Mouse (Mus musculus) inflammation-experienced regulatory T-cells (primary cell): ENCODE results near the gene Txlna. TPM values are rescaled to one million over a fixed set of nuclear protein-coding genes. Genes with fewer than 3 reads are reported as not detected.

Experiments used
- polyA plus RNA-seq, 2 experiments: library from polyadenylated mRNA; unstranded; fragments of 100-300 nt; shearing (Covaris generic); gene quantifications; one replicate each; pipeline ENCODE4 v1.2.1; 2017

Txlna gene
- polyA plus RNA-seq = 10 to 100 TPM; 59.2 to 70.3 TPM

DNA sequence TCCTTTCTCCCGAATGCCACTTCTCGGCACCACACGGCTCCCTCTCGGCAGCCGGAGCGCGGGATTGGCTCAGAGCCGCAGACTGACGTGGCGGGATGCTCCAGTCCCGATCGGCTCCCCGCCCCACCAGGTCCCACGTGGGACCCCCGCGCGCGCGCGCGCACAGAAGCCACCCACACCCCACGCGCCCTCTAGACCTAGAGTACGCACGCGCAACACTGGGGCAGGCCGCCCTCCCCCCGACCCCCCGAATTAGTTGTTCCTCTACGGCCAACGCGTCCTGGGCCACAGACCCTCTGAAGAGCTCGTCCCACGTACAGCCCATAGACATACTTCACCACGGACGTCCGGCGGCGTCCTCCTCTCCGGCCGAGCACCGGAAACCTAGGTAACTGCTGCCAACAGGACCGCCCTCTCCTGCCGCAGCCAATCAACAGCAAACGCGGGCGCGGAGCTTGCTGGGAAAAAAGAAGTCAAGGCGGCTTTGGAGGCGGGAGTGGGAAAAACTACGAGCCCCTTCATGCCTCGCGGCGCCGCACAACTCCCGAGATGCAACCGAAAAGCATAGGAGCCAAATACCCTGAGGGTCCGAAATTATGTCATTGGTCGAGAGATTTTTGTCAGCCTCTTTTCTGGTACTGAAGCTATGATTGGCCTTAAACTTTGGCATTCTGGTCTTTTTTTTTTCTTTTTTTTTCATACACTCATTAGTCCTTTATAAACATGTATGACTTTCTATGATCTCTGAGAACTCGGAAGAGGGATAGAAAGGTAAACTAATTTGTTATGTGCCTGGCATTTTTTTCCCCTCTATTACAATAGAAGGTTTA, at the start of gene Txlna:
TSS of gene Txlna (minus strand) at position 428 of the 830 bp plus-strand sequence.

DNA sequence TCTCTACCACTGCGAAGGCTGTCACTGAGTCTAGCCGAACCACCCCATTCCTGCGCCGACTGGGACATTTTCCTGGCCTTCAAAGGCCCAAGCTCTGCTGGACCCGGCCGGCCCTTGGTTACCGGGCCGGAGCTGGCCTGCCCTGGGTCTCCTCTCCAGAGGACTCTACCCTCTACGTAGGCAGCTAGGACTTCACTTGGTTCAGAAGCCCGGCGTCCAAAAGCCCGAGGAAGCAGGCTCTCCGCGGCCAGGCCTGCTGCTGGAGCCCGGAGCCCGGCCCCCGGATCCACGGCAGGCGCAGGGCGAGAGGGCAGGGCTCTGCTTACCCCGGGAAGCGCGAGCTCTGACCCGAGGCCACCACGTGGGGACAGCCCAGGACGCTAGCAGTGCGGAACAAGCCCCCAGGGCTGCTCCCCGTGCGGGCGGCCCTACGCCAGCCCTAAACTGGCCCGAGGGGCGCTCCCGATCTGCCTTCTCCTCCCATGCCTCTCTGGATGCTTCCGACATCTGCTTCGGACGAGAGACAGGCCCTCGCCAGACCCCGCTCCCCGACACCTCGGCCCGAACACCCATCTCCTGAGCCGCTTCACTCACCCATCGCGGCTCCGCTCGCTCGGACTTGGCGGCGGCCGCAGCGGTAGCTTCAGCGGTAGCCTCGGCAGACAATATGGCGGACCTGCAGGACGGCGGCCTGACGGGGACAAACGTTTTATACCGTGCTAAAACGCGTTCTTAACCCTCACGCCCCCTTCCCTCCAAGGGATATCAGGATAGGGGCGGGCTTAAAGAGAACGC, 31.4 kb upstream of the Txlna start, which contains the start of gene Kpna6:
TSS of gene Kpna6 (minus strand) at position 685 of the 795 bp plus-strand sequence.

DNA sequence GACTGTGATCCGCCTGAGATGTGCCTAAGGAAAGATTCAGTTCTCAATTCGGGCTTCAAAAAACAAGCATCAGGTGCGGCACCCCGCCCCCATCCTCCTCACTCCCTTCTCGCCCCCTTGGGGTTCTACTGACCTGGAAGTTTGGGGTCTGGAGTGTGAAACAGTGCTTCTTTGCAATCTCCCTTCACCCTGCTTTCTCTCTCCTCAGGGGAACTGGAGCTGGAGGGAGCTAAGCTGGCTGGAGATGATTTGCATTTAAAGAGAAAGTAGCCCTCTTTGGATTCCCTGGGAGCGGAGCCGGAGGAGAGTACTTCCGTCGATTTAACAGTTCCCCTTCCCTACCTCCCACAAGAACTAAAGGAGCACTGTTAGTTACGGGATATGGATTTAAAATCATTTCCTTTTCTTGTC, 17.2 kb downstream of the Txlna start, which contains the start of gene Ccdc28b:
TSS of gene Ccdc28b (minus strand) at position 267 of the 411 bp plus-strand sequence.

DNA sequence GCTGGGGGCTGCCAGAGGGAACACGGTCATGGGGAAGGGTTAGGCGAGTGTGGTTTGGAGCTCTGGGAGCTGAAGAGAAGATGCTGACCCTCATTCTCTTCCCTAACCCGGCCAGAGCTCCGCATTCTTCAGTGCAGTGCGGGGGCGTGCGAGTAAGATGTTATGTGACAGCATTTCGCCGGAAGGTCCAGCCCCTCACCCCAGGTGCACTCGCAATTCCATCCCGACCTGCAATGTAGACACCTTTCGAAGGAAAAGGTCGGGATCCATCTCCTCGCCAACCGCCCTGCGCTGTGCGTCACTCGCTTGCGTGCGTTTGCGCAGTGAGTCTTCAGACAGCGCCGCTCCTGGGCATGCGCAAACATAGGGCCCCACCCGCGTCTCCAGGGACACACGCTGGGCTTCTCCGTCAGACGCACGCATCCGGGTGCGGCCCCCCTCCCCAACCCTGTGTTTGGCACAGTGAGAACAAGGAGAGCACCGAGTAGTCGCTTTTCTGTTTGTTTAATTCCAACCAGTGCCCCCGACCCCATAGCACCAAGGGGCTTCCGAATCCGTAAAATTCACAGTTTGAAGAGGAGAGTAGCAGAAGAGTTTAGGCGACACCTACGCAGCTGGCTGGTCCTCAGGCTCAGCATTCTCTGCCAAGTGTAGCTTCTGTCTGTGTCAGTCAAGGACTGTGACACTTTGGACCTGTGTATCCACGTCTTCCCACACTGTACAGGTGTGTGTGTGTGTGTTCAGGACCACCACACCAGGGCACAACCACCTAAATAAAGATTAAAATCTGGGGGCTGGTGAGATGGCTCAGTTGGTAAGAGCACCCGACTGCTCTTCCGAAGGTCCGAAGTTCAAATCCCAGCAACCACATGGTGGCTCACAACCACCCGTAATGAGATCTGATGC, 21.8 kb downstream of the Txlna start, which contains the start of gene Iqcc:
TSS of gene Iqcc (minus strand) at position 314 of the 906 bp plus-strand sequence.

DNA sequence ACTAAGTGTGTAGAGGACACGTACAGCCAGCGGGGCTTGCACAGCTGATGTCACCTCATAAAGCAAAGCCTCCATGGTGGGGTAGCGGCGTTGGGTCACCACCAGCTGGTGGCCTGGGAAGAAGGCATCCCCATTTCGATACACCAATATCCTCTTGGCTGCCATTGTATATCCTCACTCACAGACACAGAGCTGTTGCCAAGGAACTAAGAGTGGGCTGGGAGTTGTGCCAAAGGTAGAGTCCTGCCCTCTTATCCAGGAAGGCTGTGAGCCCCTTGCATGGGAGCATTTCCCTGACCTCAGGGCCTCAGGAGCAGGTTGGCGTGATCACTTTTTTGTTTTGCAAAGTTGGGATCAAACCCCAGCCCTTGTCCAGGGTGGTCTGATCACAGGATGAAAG, 26.8 kb downstream of the Txlna start, which contains the start of gene Dcdc2b:
TSS of gene Dcdc2b (minus strand) at position 165 of the 400 bp plus-strand sequence.

DNA sequence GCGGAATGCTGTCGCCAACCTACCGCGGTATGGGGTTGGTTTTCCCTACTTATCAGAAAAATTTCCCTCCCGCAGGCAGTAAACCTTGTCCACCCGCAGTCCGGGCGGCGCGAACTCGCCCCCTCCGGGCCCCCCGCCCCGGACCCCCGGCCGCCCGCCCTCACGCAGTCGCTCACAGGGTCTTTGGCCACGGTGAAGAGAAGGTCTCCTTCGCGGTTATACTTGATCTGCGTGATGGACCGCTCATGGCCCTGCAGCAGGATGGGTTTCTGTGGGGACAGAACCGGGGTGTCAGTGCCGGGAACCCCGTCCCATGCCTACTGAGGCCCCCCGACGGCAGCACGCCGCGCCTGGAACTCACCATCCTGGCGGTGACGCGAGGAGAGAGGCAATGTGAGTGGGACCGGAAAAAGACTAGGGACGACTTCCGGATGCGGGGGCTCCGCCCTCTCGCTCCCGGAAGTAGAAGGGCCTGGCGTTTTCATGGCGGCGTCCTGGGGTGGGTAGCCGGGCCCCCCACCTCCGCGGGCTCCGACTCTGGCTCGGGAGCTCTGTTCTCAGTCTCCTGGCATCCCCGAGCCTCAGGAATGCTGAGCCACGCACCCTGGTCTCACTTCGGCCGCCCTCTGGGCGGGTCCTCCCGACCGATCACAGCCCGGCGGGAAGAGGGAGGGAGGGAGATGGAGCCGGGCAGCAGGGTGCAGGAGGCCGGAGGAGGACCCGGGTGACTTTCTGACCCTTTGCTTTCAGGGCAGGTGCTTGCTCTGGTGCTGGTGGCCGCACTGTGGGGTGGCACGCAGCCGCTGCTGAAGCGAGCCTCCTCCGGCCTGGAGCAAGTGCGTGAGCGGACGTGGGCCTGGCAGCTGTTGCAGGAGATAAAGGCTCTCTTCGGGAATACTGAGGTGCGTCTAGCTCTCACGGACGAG, 40.4 kb downstream of the Txlna start, which contains the start of the genes Eif3i and Tmem234:
TSS of gene Eif3i (minus strand) at position 416 of the 926 bp plus-strand sequence.
TSS of gene Tmem234 (plus strand) at position 436 of the 926 bp plus-strand sequence.

DNA sequence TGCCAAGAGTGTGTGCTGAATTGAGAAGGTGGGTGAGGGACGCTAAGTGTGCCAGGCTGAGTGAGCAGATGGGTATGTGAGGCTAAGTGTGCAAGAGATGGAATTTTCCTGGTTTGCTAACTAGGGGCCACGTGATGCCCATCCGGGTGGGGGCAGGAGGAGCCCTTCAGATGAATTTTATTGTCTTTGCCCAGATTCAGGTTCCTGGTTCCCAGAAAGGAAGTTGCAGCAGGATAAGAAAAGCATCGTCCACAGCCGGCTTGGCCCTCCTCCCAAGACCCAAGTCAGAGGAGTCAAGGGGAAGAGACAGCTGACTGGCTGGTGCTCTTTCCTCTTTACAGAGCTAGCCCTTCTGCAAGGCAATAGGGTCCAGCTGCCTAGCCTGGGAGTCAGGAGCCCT, 62.4 kb downstream of the Txlna start, which contains the start of gene Fam167b:
TSS of gene Fam167b (minus strand) at position 84 of the 400 bp plus-strand sequence.

Other genes with a start within 250 kb of the Txlna start
- under 1 TPM; 0.05 to 0.15 TPM for gene Zbtb8b, start 200.2 kb downstream of the Txlna start, polyA plus RNA-seq
- 10 to 100 TPM; 32.3 to 41.6 TPM for gene Bsdc1, start 179.5 kb downstream of the Txlna start, polyA plus RNA-seq
- under 1 TPM in 1 of 2 experiments, not detected in 1; 0.12 TPM for gene Tssk3, start 150.0 kb downstream of the Txlna start, polyA plus RNA-seq
- gene Fam229a, start 149.9 kb downstream of the Txlna start, polyA plus RNA-seq = under 1 TPM in 1 of 2 experiments, not detected in 1; 0.67 TPM
- 10 to 100 TPM; 35.3 to 36.6 TPM for gene Marcksl1, start 127.5 kb downstream of the Txlna start, polyA plus RNA-seq
- 100 to 1,000 TPM; 277 to 296 TPM for gene Hdac1, start 98.4 kb downstream of the Txlna start, polyA plus RNA-seq
- gene Lck, start 67.4 kb downstream of the Txlna start, polyA plus RNA-seq = 1,000 to 10,000 TPM; 1,474 to 1,514 TPM
- gene Fam167b, start 62.5 kb downstream of the Txlna start, polyA plus RNA-seq = under 1 TPM; 0.42 to 0.60 TPM
- 100 to 1,000 TPM; 175 to 192 TPM for gene Eif3i, start 40.4 kb downstream of the Txlna start, polyA plus RNA-seq
- gene Tmem234, start 40.4 kb downstream of the Txlna start, polyA plus RNA-seq = 100 to 1,000 TPM; 197 to 198 TPM
- gene Dcdc2b, start 26.8 kb downstream of the Txlna start, polyA plus RNA-seq = 1 to 10 TPM; 3.3 to 5.4 TPM
- 10 to 100 TPM; 30.2 to 39.2 TPM for gene Iqcc, start 22.0 kb downstream of the Txlna start, polyA plus RNA-seq
- 10 to 100 TPM; 41.9 to 47.5 TPM for gene Ccdc28b, start 17.1 kb downstream of the Txlna start, polyA plus RNA-seq
- gene Kpna6, start 31.7 kb upstream of the Txlna start, polyA plus RNA-seq = 10 to 100 TPM; 20.0 to 21.9 TPM
- gene Tmem39b, start 55.8 kb upstream of the Txlna start, polyA plus RNA-seq = 10 to 100 TPM; 19.2 to 20.0 TPM
- gene Khdrbs1, start 101.2 kb upstream of the Txlna start, polyA plus RNA-seq = 100 to 1,000 TPM; 154 to 160 TPM
- gene Ptp4a2, start 170.2 kb upstream of the Txlna start, polyA plus RNA-seq = 100 to 1,000 TPM; 419 to 434 TPM